Mouse (Mus musculus): Measurements from ENCODE around the gene Eepd1. TPM values are rescaled to one million over a fixed set of nuclear protein-coding genes. Genes with fewer than 3 reads are reported as not detected.

The Eepd1 gene
- total and polyA plus RNA-seq, 3 experiments: 0.85 to 1.6 TPM; not detected in 1

- no peak for TF ChIP-seq MXI1 (IDR thresholded peaks at IDR 0.05; ENCODE audit: low read depth, low read length)
- TF ChIP-seq E2F4 (IDR thresholded peaks at IDR 0.05; ENCODE audit: borderline replicate concordance, low read depth, low read length): no peak
- no peak for TF ChIP-seq ZNF384 (IDR thresholded peaks at IDR 0.05; ENCODE audit: low read depth, low read length)
Measured at GRCm38 (mm10) chr9:25629531-25630099, 148.3 kb downstream of the Eepd1 start (continued).

Other genes with a start within 250 kb of the Eepd1 start
- 67.0 and 75.2 TPM in 2 replicates for gene Sept7, start 229.1 kb upstream of the Eepd1 start, total RNA-seq (2012; rRNA removed)
- gene Sept7, start 229.1 kb upstream of the Eepd1 start, polyA plus RNA-seq (2012; ENCODE audit: insufficient read depth in 1 of 2, insufficient read length in 2 of 2, low read depth in 1 of 2, low replicate concordance in 2 of 2, missing spikeins in 1 of 2): 100 to 1,000 TPM in 1 of 2 experiments, 10 to 100 TPM in 1; 66.7 to 254 TPM